Mouse (Mus musculus): Measurements from ENCODE around the gene Gm9887. TPM values are rescaled to one million over a fixed set of nuclear protein-coding genes. Genes with fewer than 3 reads are reported as not detected.
A peak's percentile ranks its signal among the peaks of the same experiment; 100 is the strongest.

Gm9887 gene
- total and polyA plus RNA-seq, 3 experiments: 1.7 to 4.9 TPM; not detected in 1

- peaks cover 10% of the 10 kb centered on the region for H3K79me2 ChIP-seq (ENCODE audit: control insufficient read depth, insufficient read depth, low read length, poor library complexity)
- no peak for TF ChIP-seq TAL1 (IDR thresholded peaks at IDR 0.05; ENCODE audit: low read length)
- TF ChIP-seq ETS1 (IDR thresholded peaks at IDR 0.05; ENCODE audit: low read depth, low read length): no peak
- TF ChIP-seq CHD1 (IDR thresholded peaks at IDR 0.05; ENCODE audit: low read depth, low read length): no peak
- no peak for TF ChIP-seq ZMIZ1 (IDR thresholded peaks at IDR 0.05; ENCODE audit: low read depth, low read length)
- TF ChIP-seq POLR2AphosphoS2 (IDR thresholded peaks at IDR 0.05; ENCODE audit: low read length): no peak
- TF ChIP-seq CHD2 (IDR thresholded peaks at IDR 0.05; ENCODE audit: low read length): no peak
- no peak for TF ChIP-seq MXI1 (IDR thresholded peaks at IDR 0.05; ENCODE audit: low read depth, low read length)
- TF ChIP-seq EP300 (IDR thresholded peaks at IDR 0.05; ENCODE audit: low read depth in 1 of 2, low read length in 2 of 2): no peak
- TF ChIP-seq NRF1 (IDR thresholded peaks at IDR 0.05; ENCODE audit: insufficient read depth, low read depth, low read length, poor library complexity, severe bottlenecking): no peak
- no peak for TF ChIP-seq MYB (IDR thresholded peaks at IDR 0.05; ENCODE audit: low read depth, low read length)
- TF ChIP-seq GABPA (IDR thresholded peaks at IDR 0.05; ENCODE audit: low read depth, low read length): no peak
- no peak overlapping the region for H3K4me3 ChIP-seq (ENCODE audit: control insufficient read depth in 1 of 2, insufficient read depth in 1 of 2, low read depth in 2 of 2, low read length in 2 of 2)
- H3K4me1 ChIP-seq (ENCODE audit: control insufficient read depth in 1 of 2, insufficient read depth in 2 of 2, low read length in 2 of 2): peaks cover 3 to 6% of the 10 kb centered on the region in 2 experiments; a peak in 3 of 4 replicates
- H3K9me3 ChIP-seq (replicated peaks; ENCODE audit: insufficient read depth, low read length): no peaks in the 10 kb centered on the region
- no peak overlapping the region for H3K9ac ChIP-seq (ENCODE audit: control insufficient read depth, low read depth, low read length, poor library complexity, severe bottlenecking)
- H3K27ac ChIP-seq (ENCODE audit: control insufficient read depth, low read depth, low read length): no peak overlapping the region
- no peak for DNase-seq (ENCODE audit: low read depth, low spot score)
- H3K36me3 ChIP-seq (ENCODE audit: control insufficient read depth in 1 of 2, insufficient read depth in 2 of 2, low read length in 2 of 2): peaks cover 0 to 15% of the 10 kb centered on the region in 2 experiments; a peak in 2 of 4 replicates
- H3K27me3 ChIP-seq (ENCODE audit: control insufficient read depth in 1 of 2, insufficient read depth in 2 of 2, low read length in 2 of 2): no peaks in the 10 kb centered on the region
These were observed 4.7 kb downstream of the Gm9887 start for GRCm38 (mm10) chr12:69367557-69367956.

- Histone ChIP-seq H3K4me1 (ENCODE audit: control insufficient read depth in 1 of 2, insufficient read depth in 2 of 2, low read length in 2 of 2) (peaks cover 3 to 6% of the 10 kb centered on the region in 2 experiments; a peak in 3 of 4 replicates), H3K27ac (ENCODE audit: control insufficient read depth, low read depth, low read length) (no peak overlapping the region), H3K9me3 (replicated peaks; ENCODE audit: insufficient read depth, low read length) (no peaks in the 10 kb centered on the region), H3K4me3 (ENCODE audit: control insufficient read depth in 1 of 2, insufficient read depth in 1 of 2, low read depth in 2 of 2, low read length in 2 of 2) (no peak overlapping the region), H3K79me2 (ENCODE audit: control insufficient read depth, insufficient read depth, low read length, poor library complexity) (peaks cover 3% of the 10 kb centered on the region; the same call in 1 of the 2 replicates), H3K9ac (ENCODE audit: control insufficient read depth, low read depth, low read length, poor library complexity, severe bottlenecking) (no peak overlapping the region), H3K36me3 (ENCODE audit: control insufficient read depth in 1 of 2, insufficient read depth in 2 of 2, low read length in 2 of 2) (peaks cover 0 to 15% of the 10 kb centered on the region in 2 experiments; a peak in 2 of 4 replicates), H3K27me3 (ENCODE audit: control insufficient read depth in 1 of 2, insufficient read depth in 2 of 2, low read length in 2 of 2) (no peaks in the 10 kb centered on the region)
- DNase-seq (ENCODE audit: low read depth, low spot score): peak; percentile 59
- TF ChIP-seq MAFK (IDR thresholded peaks at IDR 0.05; ENCODE audit: borderline replicate concordance, low read depth, low read length) (no peak), SIN3A (IDR thresholded peaks at IDR 0.05; ENCODE audit: low read length) (0 out of 2 replicates have a peak, but pooled peaks have one; percentile 30), ETS1 (IDR thresholded peaks at IDR 0.05; ENCODE audit: low read depth, low read length) (no peak), MXI1 (IDR thresholded peaks at IDR 0.05; ENCODE audit: low read depth, low read length) (no peak), CTCF (IDR thresholded peaks at IDR 0.05 in 2 of 3, conservative IDR thresholded peaks at IDR 0.05 in 1 of 3; ENCODE audit: control insufficient read depth in 1 of 3, insufficient read depth in 1 of 3, low read depth in 2 of 3, low read length in 3 of 3, poor library complexity in 1 of 3, severe bottlenecking in 1 of 3) (peak in 2 of 3 experiments; percentile 26 to 54; a peak in 3 of 6 replicates), RAD21 (IDR thresholded peaks at IDR 0.05; ENCODE audit: low read depth, low read length) (peak; percentile 29), MEF2A (IDR thresholded peaks at IDR 0.05; ENCODE audit: extremely low read depth, insufficient replicate concordance, low read depth, low read length, poor library complexity, severe bottlenecking) (no peak), ZNF384 (IDR thresholded peaks at IDR 0.05; ENCODE audit: low read depth, low read length) (peak; percentile 83), UBTF (IDR thresholded peaks at IDR 0.05; ENCODE audit: borderline replicate concordance, insufficient read depth, low read depth, low read length) (no peak), HCFC1 (IDR thresholded peaks at IDR 0.05; ENCODE audit: low read depth, low read length) (0 out of 2 replicates have a peak, but pooled peaks have one; percentile 33), TBP (IDR thresholded peaks at IDR 0.05; ENCODE audit: low read depth, low read length) (no peak)
These were observed 5.8 kb downstream of the Gm9887 start for GRCm38 (mm10) chr12:69366424-69366823.

Measured in MEL (cell line).